Mouse (Mus musculus) ovary, adult 18-20 months (tissue): Measurements from ENCODE around the gene Nfu1.
"Not testable (repeated sequence)": the region's sequence is repeated elsewhere in the genome, so short reads cannot be mapped to it uniquely, and the experiment has no call there.

Source experiments
- DNase-seq: peaks from one replicate; pipeline ENCODE4 v3.0.0; 2022; ENCODE audit warnings: low spot score, mixed read lengths

The Nfu1 gene

DNA sequence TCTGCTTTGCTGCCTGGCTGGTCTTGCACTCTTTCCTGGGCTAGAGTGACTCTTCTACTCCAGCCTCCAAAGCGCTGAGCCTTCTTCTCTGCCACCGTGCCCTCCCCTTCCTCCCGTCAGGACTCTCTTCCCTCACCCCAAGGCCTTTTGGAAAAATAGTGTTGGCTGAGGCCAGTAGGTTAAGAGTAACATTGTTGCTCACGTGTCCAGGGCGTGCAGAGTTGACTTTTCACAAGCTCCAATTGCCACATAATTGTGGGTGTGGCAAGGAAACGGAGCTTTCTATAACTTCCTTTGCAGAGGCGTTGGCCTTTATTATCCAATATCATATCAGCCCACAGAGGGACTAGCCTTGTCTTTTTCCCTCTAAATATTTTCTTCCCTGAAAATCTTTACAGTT is 17.9 kb downstream of the Nfu1 start:
- no peak for DNase-seq

DNA sequence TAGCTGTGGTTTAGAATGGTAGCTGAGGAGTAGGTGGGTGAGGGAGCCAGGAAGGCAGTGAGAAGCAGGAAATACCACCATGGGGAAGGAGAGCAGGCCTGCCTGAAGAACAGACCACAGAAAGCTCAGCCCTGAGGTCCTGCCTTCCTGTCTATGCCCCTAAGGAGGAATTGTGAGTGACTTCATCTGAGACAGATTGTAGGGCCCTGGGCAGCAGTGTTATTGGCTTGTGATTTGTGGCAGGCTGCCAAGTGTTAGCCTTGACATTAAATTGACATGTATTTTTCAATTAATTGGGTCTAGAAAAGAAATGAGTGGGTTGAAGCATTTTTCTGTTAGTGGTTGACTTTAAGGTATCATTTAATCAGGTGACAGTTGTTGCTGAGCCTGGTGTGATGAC is 19.8 kb downstream of the Nfu1 start:
- DNase-seq, result no peak

DNA sequence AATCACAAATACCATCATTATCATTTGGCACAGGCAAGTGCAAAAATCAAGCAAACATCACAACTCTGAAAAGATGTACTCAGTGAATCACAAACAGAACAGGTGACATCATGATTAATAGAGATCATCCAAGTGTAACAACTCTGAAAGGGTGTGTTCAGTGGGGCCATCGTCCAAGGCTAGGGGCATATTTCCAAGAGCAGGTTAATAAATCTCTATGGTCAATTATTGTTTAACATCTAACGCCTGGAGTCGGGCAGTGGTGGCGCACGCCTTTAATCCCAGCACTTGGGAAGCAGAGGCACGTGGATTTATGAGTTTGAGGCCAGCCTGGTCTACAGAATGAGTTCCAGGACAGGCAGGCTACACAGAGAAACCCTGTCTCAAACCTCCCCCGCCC is 22.3 kb downstream of the Nfu1 start:
- DNase-seq, result not testable (repeated sequence)

GRCm38 (mm10) chr6:87032401-87032800 is 23.4 kb downstream of the Nfu1 start:
- DNase-seq, result peak; percentile 30

DNA sequence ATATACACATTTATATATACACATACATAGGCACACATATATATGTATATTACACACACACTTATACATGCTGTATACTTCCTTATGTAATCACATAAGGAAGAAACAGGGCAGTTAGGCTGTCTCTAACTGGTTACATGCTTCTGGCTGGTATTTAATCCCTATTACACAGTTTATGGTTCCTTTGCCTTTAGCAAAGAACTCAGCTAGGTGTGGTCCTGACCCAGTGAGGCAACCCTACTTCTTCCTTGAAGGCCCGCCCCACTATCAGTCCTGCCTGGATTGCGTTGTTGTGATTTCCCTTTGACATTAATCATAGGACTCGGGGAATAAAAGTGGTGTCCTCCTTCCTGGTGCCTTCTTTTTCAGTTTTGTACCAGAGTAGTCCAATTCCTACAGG is 25.4 kb downstream of the Nfu1 start:
- no peak for DNase-seq

DNA sequence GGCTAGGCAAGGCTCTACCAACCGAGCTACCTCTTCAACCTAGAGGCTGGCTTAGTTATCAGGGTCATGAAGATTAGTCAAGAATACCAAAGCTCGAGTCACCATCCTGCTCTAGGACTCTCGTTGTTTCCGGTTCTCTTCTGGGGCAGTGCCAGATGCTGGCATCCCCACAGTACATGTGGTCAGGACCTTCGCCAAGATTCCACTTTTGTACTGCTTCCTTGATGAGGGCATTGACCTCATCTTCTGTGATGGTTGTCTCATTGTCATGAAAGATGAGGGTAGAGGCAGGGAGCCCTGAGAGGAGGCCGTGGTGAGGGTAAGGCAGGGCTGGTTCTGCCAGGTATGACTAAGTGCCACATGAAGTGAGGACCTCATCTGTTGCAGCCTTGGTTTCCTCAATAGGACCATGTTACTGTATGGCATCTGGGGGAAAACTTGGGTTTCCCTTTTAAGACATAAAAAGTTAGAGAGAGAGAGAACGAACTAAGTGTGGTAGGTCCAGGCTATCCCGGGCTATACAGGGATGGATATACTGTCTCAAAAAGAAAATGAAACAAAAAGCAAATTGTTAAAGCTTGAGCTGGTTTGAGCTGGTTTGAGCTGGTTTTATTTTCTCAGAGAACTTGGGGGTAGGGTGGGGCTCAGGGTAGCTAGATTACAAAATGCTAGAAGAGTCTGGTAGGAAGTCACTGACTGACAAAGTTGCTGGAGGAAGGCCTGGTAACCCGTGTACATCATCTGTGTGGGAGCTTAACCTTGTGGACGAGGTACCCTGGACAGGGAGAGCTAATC is 29.0 kb downstream of the Nfu1 start:
- DNase-seq, result no peak

DNA sequence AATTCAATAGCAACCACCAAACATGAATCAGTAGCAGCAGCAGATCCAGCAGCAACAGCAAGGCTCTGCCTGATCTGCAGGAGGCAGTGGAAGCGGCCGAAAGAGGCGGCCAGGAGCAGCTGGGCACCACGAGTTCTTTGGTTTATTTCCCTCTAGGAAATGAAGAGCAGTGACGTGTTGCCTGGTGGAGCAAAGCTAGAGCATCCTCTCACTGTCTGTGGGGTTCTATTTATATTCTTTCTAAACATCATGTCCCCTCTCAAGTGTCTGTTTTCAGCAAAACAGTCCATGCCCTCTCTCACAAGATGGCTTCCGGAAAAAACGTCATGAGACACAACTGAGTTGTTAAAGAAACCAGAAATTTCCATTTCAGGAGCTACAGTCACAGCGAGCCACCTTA is 30.1 kb downstream of the Nfu1 start:
- DNase-seq, result no peak

DNA sequence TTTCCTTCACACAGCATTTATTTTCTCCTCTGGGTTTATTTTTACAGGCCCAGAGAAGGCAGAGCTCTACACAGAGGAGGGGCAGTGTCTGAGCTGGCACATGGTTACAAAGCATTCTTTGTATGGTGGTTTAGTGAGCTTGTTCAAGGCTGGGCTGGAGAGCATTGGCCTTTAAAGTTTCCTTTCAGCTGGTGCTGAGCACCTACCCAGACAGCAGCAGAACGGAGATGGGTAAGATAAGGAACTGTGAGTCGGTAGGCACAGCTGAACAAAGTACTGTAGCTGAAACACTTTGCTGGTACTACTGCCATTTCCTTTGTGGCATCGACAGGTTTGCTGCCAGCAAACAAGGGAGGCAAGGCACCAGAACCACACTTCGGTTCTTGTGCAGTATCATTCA is 31.9 kb downstream of the Nfu1 start:
- DNase-seq, result no peak

DNA sequence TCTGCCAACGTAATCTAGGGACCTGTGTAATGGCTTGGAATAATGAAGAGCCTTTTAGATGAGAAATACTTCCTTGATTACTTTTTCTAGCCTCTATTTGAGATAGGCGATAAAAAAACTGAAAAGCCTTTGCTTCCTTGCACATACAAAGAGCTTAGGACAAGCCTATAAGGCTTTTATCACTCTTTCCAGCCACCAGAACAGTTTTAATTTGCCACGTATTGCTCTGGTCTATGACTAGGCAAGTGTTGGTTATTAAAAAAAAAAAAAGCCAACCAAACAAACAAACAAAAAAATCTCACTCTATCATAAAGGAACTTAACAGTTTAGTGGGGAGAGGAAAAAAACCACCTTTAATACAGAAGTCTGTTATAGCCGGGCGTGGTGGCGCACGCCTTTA is 32.4 kb downstream of the Nfu1 start:
- DNase-seq, result no peak

- no peak for DNase-seq
These were observed 32.9 kb downstream of the Nfu1 start for GRCm38 (mm10) chr6:87042004-87042336.

- DNase-seq, result peak; percentile 93
These were observed 33.5 kb downstream of the Nfu1 start, which contains the start of gene Gfpt1 for GRCm38 (mm10) chr6:87042337-87043130. Gene Gfpt1 (plus strand): TSS chr6:87042846.

DNA sequence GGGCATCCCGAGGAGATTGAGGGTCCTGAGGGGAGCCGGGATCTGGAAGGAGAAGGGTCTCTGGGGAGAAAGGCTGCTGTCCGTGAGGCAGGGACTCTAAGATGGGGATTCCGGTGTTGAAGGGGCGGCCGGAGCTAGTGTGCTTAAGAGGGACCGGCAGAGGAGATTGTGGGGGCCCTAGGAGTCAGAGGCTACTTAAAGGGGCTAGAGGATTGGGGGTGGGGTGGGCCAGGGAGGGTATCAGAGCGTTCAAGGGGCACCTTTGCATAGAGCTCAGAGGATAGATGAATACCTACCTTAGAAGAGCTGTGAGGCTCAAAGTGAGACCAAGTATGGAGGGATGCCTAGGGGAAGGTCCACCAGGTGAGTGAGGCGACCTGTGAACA is 34.1 kb downstream of the Nfu1 start:
- DNase-seq, result no peak

GRCm38 (mm10) chr6:87044895-87045294 is 35.9 kb downstream of the Nfu1 start:
- no peak for DNase-seq

- DNase-seq, result no peak
These were observed 36.5 kb downstream of the Nfu1 start for GRCm38 (mm10) chr6:87045507-87045906.

GRCm38 (mm10) chr6:87048712-87049111 is 39.7 kb downstream of the Nfu1 start:
- not testable (repeated sequence) for DNase-seq

DNA sequence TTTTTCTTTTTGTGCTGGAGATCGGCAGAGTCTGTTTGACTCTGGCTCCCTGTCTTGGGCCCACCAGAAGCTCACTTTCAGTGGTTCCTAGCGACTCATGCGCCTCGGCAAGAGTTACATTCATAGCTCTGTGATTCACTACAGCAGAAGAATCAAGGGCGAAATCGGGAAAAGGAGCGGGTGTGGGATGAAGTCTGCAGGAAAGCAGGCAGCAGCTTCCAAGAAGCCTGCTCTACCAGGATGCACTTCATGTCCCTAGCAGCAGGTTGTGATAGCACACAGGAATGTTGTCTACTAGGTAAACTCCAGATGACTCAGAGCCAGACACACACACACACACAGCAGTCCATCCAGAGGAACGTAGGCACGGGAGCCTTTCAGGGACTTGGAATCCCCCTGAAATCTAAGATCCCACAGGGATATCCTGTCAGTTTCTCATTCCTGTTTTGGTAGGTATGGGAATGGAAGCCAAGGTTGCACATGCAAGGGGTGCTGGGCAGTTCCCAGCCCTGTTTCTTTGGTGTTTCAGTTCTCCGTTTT is 42.9 kb downstream of the Nfu1 start:
- no peak for DNase-seq

- no peak for DNase-seq
These were observed 45.2 kb downstream of the Nfu1 start for GRCm38 (mm10) chr6:87054193-87054592.

GRCm38 (mm10) chr6:87059754-87060153 is 50.7 kb downstream of the Nfu1 start:
- no peak for DNase-seq

DNA sequence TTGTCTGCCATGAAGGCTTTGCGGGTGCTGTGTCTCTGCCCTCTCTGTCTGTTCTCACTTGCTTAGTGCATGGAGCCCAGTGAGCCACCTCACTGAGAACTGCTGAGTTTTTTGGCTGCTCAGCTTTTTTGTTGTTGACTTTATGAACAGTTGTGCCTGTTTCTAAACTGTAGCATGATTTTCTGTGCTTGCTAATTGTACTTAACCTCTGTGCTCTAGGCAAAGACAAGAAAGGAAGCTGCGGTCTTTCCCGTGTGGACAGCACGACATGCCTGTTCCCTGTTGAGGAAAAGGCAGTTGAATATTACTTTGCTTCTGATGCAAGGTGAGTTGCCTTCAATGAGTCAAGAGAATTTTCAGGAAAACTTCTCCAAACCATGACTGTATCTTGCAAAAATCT is 54.5 kb downstream of the Nfu1 start:
- no peak for DNase-seq

GRCm38 (mm10) chr6:87068209-87068608 is 59.2 kb downstream of the Nfu1 start:
- DNase-seq, result no peak

DNA sequence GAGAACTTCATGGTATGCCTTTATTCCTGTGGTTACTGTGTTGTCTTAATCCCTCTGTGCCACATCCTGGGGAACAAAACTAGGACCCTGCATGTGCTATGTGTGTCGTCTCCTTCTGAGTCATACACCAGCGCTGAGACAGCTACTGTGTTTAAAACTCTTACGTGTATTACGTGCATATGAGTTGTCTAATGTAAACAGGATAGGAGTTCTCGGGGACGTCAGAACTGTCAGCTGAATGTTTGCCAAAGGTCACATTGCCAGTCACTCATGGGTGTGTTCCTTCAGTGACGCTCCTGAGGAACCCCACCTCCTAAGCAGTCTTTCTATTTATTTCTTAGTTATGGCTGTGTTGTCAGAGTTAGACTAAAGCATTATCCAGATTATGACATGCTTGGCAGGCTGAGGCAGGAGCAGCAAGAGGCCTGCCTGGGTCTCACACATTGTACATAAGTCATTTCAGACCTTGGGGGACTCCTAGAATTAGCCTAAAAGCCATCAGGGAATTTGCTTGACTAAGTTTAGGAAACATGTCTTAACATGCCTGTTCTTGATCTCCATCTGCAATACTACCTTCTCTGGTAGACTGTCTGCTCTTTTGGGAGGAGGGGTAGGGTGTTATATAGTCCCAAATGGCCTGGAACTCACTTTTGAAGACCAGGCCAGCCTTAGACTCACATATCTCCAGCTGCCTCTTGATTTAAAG is 60.3 kb downstream of the Nfu1 start:
- no peak for DNase-seq

- DNase-seq, result no peak
These were observed 61.6 kb downstream of the Nfu1 start for GRCm38 (mm10) chr6:87070641-87071040.

DNA sequence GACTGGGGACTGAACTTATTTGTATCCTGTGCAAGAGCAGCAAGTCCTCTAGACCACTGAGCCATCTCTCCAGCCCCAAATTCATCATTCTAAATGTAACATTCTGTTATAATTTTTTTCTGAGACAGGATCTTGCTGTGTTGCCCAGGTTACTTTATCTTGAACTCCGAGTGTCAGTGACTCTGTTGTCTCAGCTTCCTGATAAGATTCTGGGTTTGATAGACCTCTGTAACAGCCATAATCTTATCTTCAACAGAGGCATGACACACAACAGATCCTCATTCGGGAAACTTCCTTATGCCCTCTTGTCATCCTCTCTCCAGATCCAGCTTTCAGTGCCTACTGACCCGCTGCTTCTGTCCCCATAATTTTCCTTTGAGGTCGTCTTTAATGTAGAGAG is 63.7 kb downstream of the Nfu1 start:
- DNase-seq, result no peak
